In genomic region chr1:135408973-135409372, GRCm38 (mm10) we compare ENCODE assay signal across 35 mouse cellular contexts. TPM values are rescaled to one million over a fixed set of nuclear protein-coding genes. Genes with fewer than 3 reads are reported as not detected.
"Had no signal": no experiment of that assay in that cellular context is flagged by ENCODE, and none has a peak within 500 bp of the region (broad histone marks: within the 10 kb centered on the region; RNA-seq: fewer than 3 reads in every experiment).

No protein-coding gene starts in this region.

- ATAC-seq: liver, embryonic 12.5 days; liver, postnatal 0 days; lung, postnatal 0 days; midbrain, embryonic 13.5 days; midbrain, embryonic 15.5 days; midbrain, embryonic 16.5 days had no signal

- H3K27me3 ChIP-seq: limb, embryonic 12.5 days; limb, embryonic 13.5 days; limb, embryonic 15.5 days; liver, embryonic 12.5 days; liver, embryonic 13.5 days; liver, embryonic 15.5 days; lung, embryonic 15.5 days; megakaryocyte, embryonic 14.5 days; midbrain, embryonic 12.5 days; midbrain, embryonic 13.5 days; midbrain, embryonic 15.5 days had no signal

- H3K27ac ChIP-seq: limb, embryonic 10.5 days; limb, embryonic 12.5 days; limb, embryonic 13.5 days; limb, embryonic 15.5 days; liver, embryonic 12.5 days; liver, embryonic 13.5 days; liver, embryonic 14.5 days; liver, embryonic 15.5 days; lung, embryonic 15.5 days; macrophage; midbrain, embryonic 10.5 days; midbrain, embryonic 12.5 days; midbrain, embryonic 13.5 days; midbrain, embryonic 15.5 days had no signal

- H3K4me1 ChIP-seq: limb, embryonic 10.5 days; limb, embryonic 12.5 days; limb, embryonic 13.5 days; limb, embryonic 15.5 days; liver, embryonic 12.5 days; liver, embryonic 13.5 days; liver, embryonic 15.5 days; midbrain, embryonic 10.5 days; midbrain, embryonic 12.5 days; midbrain, embryonic 13.5 days; midbrain, embryonic 15.5 days had no signal

- H3K9me3 ChIP-seq: limb, embryonic 10.5 days; limb, embryonic 12.5 days; limb, embryonic 13.5 days; limb, embryonic 15.5 days; liver, embryonic 12.5 days; liver, embryonic 13.5 days; liver, embryonic 15.5 days; lung, embryonic 15.5 days; megakaryocyte, embryonic 14.5 days; midbrain, embryonic 10.5 days; midbrain, embryonic 12.5 days; midbrain, embryonic 13.5 days; midbrain, embryonic 15.5 days had no signal

- H3K9ac ChIP-seq: limb, embryonic 12.5 days; limb, embryonic 13.5 days; limb, embryonic 15.5 days; liver, embryonic 12.5 days; liver, embryonic 13.5 days; liver, embryonic 14.5 days; liver, embryonic 15.5 days; liver, postnatal 0 days; lung, embryonic 14.5 days; lung, embryonic 15.5 days; midbrain, embryonic 12.5 days; midbrain, embryonic 13.5 days; midbrain, embryonic 15.5 days had no signal

- H3K4me3 ChIP-seq: limb, embryonic 10.5 days; limb, embryonic 12.5 days; limb, embryonic 13.5 days; limb, embryonic 15.5 days; liver, embryonic 12.5 days; liver, embryonic 13.5 days; liver, embryonic 15.5 days; lung, embryonic 15.5 days; megakaryocyte, embryonic 14.5 days; midbrain, embryonic 10.5 days; midbrain, embryonic 12.5 days; midbrain, embryonic 13.5 days; midbrain, embryonic 15.5 days; myocyte had no signal

- DNase-seq: left cerebral cortex, postnatal 4 days; liver; liver, embryonic 13.5 days; liver, postnatal 0 days; lung, adult 18-20 months; lung, adult 2 months; lung, embryonic 14.5 days; lung, postnatal 10 days; lung, postnatal 14 days; lung, postnatal 36 days; lung, postnatal 4 days; midbrain, embryonic 14.5 days had no signal

- H3K4me2 ChIP-seq: limb, embryonic 12.5 days; limb, embryonic 13.5 days; limb, embryonic 15.5 days; liver, embryonic 11.5 days; liver, embryonic 12.5 days; liver, embryonic 13.5 days; liver, embryonic 15.5 days; lung, embryonic 14.5 days; lung, embryonic 15.5 days; midbrain, embryonic 11.5 days; midbrain, embryonic 12.5 days; midbrain, embryonic 13.5 days; midbrain, embryonic 15.5 days had no signal

RNA-seq across cellular contexts. Expression of gene Shisa4, which starts 33.9 kb away (rescaled TPM):
- total RNA-seq: megakaryocyte progenitor cell, adult 5-6 weeks; megakaryocyte, adult 5-6 weeks; megakaryocyte-erythroid progenitor cell, adult 5-6 weeks; monocyte, adult 5-6 weeks had no signal
